Mouse (Mus musculus): ENCODE results near the gene Kalrn.

Gene Kalrn

GRCm38 (mm10) chr16:34430131-34430530, 143.2 kb downstream of the Kalrn start:
- no peak for DNase-seq (ENCODE audit: low spot score in 2 of 2)

DNA sequence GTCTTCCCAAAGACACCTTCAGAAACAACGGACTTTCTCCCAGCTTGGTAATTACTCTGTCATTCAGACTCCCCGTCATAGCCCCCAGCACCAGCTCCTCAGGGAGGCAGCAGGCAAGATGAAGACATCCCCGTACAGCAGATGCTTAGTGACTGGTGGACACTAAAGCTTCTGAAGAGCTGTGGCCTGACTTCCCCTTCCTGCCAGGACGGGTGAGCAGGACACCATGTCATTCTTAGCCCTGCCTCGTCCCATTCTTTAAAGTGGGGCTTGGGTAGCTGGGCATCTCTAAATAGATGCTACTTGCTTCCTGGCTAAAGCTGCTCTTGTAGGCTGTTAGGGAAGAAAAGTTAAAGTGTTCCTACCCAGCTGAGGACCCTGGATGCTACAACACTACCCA, 145.7 kb downstream of the Kalrn start:
- no peak for DNase-seq (ENCODE audit: low spot score in 2 of 2)

DNA sequence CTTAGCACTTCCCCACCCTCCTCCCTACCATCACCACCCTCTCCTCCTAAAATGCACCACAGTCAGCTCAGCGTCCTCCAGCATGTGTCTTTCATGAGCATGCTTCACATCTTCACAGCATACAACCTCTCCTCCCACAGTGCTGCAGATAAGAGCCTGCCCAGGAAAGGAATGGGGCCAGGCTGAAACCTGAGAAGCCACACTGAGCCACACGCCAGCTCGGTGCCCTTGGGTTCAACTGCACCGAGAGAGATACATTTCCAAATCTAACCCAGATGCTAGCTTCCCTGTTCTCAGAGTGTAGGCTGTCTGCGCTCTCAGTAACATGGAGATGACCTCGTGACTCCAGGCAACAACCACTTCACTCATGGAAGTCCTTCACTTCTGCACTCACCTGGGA, 151.9 kb downstream of the Kalrn start:
- peak; percentile 58 to 69 for DNase-seq (ENCODE audit: low spot score in 2 of 2)

DNA sequence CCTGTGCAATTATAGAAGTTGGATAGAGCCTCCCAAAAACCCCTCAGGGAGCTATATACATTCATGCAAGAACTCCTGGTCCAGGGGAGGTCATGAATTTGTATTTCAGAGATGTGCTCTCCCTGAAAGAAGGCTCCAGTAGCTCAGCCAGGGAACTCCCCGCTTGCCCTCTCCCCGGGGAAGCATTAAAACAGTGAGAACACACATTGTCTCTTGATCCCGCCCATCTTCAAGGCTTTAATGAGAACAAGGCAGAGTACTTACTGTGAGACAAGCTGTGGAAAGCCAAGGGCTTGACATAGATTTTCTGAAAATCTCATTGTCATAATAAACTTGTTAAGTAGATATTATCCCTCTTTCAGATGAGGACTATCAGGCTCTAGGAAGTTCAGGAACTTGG, 155.4 kb downstream of the Kalrn start:
- DNase-seq (ENCODE audit: low spot score in 2 of 2): no peak

- DNase-seq (ENCODE audit: low spot score in 2 of 2): no peak
Observed at GRCm38 (mm10) chr16:34417383-34417782, 155.9 kb downstream of the Kalrn start.

GRCm38 (mm10) chr16:34414581-34414980, 158.8 kb downstream of the Kalrn start:
- peak; percentile 61 to 62 for DNase-seq (ENCODE audit: low spot score in 2 of 2)

- peak; percentile 80 to 83 for DNase-seq (ENCODE audit: low spot score in 2 of 2)
Observed at GRCm38 (mm10) chr16:34413868-34414333, 159.4 kb downstream of the Kalrn start.

DNA sequence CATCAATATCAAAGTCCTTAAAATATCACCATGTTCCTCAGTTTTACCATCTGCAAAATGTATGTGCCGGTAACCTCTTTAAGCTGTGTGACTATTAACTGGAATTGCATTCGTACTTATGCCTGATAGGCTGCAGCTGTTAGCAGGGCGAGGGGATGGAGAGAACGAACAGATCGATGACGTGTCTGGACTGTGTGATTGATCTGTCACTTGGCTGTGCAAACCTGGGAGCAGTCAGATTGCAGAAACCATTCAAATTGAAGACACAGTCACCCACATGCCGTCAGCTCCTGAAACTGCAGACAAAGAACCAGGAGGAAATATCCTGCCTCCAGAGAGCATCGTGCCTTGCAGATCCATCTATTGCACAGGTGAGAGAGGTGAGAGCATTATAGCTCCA, 166.3 kb downstream of the Kalrn start:
- no peak for DNase-seq (ENCODE audit: low spot score in 2 of 2)

GRCm38 (mm10) chr16:34405094-34405493, 168.2 kb downstream of the Kalrn start:
- DNase-seq (ENCODE audit: low spot score in 2 of 2): no peak

GRCm38 (mm10) chr16:34401216-34401615, 172.1 kb downstream of the Kalrn start:
- DNase-seq (ENCODE audit: low spot score in 2 of 2): no peak

DNA sequence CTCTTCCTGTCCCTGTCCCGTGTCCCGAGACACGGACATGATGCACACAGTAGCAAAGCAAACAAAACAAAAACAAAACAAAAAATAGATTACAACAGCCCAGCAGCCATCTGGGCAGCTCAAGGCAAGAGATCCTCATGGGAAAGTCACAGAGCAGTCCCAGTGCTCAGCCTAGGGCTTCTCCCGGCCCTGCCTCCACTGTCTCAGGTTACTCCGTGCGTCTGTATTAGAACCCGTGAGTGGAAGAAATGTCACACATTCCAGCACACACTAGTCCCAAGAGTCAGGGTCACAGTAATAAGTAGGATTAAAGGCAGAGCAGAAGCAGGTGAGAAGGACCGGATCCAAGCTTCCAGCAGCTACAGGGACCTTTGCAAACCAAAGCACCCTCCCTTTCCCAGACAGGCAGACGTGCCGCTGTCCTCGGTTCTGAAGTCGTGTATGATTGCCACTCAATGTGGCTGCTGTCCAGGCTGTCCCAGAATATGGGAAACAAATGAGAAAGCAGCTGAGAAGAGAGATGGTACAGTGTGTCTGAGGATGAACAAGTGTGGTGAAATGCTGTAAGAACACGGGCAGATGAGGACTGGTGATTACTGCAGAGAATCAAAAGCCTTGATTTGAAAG, 173.1 kb downstream of the Kalrn start:
- DNase-seq (ENCODE audit: low spot score in 2 of 2): no peak

GRCm38 (mm10) chr16:34395221-34395811, 178.0 kb downstream of the Kalrn start:
- DNase-seq (ENCODE audit: low spot score in 2 of 2): no peak

DNA sequence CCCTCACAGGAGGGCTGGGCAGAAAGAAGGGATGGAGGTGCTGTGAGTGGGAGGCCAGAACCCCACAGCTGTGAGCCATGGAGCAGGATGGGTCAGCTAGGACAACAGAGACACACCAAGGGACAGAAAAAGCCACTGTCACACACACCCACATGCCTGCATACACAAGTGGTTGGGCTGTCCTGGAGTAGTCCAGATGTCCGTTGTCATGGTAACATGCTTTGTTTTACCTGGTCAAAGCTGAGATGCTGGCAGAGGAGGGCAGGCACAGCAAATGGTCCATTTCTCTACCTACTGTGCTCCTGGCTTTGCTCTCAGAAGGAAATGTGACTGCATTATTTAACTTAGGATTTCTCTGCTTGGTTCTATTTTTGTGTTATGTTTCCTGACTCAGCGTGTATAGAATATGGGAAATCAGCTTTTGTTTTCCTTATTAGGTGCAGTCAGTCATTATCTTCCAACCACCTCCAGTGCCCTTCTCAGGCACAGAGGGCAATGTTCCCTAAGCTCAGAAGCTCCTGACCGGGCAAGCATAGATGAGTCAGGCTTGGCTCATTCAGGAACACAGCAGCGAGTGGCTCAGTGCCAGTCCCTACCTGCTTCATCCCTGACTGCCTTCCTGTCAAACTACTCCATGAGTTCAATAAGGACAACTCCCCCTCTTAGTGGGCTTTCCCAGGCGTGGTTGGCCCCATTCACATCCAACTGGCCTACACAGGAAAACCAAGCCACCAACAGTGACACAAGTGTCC, 183.6 kb downstream of the Kalrn start:
- DNase-seq (ENCODE audit: low spot score in 2 of 2): no peak

DNA sequence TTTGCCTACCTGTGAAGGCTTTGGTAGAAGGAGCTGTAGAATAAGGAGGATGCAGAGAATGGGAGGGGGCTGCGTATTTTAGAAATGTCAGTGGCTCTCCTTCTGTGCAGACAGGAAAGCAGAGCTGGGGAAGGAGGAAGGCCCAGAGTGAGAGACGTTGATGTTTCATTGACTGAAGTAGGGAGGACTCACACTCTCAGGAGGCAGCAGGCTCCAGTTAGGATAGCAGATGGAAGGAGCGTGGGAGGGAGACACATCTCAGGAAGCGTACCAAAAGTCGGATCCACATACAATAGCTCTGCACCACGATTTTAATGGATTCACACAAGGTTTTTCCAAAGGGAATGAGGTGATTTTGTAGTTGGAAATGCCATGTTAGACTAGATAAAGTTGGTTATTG, 184.5 kb downstream of the Kalrn start:
- no peak for DNase-seq (ENCODE audit: low spot score in 2 of 2)

DNA sequence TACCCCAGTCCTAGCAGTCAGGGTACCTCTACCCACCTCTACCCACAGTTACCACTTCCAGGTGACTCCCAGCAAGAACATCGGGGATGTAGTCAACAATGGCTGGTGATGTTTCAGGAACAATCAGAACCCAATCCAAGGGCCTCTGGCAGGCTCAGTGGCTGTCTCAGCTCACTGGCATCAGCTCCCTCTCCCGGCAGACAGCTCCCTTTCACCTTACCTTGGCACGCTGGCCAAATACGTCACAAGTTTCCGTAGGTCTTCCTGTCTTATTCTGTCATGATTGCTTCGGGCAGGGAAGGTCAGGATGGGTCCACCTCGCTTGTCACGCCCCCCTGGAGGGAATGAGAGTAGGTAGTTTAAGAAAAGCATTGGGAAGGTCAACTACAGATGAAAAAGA, 188.3 kb downstream of the Kalrn start:
- DNase-seq (ENCODE audit: low spot score in 2 of 2): no peak

GRCm38 (mm10) chr16:34382992-34383391, 190.3 kb downstream of the Kalrn start:
- no peak for DNase-seq (ENCODE audit: low spot score in 2 of 2)

DNA sequence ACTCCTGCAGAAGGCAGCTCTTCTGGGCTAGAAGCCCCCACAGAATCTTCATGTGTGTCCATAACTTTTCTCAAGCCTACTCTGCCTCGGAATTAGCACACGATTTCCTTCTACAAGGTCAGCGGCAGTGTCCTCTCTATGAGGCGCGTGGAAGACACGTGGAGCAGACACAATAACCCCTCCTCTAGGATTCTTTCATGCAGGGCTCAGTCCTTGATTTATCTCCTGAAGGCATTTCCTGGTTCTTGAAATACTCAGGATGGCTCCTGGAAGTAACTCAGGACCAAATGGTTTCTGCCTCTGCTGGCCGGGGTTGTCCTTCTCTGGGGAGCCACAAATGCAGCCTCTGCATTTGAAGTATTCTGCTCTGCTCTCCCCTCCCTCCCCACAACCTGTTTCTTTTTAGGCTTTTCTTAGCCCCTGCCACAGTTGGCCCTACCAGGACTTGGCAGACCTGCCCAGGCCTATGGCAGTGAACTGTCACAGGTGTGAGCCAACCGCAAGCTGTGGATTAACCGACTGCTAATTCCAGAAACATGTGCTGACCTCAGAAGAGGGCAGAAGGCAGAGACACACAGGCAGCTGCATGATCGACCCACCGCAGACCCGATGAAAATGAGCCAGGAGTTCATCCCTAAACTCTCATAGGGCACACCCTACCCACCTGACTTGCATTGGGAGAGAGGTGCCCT, 197.0 kb downstream of the Kalrn start:
- DNase-seq (ENCODE audit: low spot score in 2 of 2): no peak

DNA sequence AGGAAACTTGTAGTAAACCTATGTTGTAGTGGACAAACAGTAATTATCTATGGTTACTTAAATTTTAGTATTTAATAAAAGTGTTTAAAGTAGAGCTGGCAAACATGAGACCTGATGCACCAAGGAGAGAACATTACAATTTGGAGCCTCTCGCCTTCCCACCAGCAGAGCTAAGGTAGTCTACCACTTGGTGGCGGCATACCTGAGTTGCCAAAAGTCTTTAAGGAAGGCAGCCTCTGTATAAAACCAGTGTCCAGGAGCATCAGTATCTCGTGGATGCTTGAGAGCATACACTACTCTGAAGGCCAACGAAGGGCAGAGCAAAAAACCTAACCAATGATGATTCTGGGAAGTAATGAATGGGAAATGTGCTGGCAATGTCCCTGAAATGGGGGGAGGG, 199.8 kb downstream of the Kalrn start:
- DNase-seq (ENCODE audit: low spot score in 2 of 2): no peak

- DNase-seq (ENCODE audit: low spot score in 2 of 2): peak; percentile 76 to 85
Observed at GRCm38 (mm10) chr16:34372103-34372741, 201.1 kb downstream of the Kalrn start.

DNA sequence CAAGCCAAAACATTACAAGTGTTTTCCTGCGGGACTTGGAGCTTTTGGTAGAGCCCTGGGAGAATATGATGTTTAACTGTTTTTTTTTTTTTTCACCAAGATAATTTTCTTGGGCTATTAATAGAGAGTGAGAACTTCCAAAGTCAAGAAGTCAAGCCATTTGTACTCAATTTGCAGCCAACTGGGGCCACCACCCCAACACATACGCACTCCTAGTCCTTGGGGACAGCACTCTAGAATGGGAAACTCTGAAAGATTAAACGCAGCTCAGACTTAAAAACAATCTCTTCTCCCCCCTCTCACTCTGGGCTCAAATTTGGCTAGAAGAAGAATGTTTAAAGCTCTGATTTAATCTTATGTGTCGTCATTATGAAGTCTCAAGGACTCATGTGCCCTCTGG, 214.1 kb downstream of the Kalrn start:
- peak; percentile 49 to 59 for DNase-seq (ENCODE audit: low spot score in 2 of 2)

DNA sequence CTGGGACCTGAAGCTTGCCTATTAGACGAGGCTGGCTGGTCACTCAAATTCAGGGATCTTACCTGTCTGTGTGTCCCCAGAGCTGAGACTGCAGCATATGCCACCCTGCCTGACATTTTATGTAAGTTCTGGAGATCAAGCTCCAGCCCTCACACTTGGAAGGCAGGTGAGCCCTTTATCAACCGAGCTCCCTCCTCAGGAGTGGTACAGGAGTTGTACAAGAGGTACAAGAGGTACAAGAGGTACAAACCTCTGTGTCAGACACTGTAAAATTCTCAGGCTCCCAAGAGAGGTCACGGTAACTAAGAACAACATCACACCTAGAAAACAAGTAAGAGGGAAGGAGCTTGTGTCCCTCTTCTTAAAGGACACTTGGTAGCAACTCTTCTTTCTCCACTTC, 217.8 kb downstream of the Kalrn start:
- DNase-seq (ENCODE audit: low spot score in 2 of 2): no peak

GRCm38 (mm10) chr16:34354042-34354441, 219.3 kb downstream of the Kalrn start:
- DNase-seq (ENCODE audit: low spot score in 2 of 2): no peak

Data from heart, adult 9 months (tissue).